Mouse (Mus musculus) neural tube, embryonic 11.5 days (tissue): ENCODE data around the gene Zbtb18. TPM values are rescaled to one million over a fixed set of nuclear protein-coding genes. Genes with fewer than 3 reads are reported as not detected.

Experiments
- ATAC-seq: fragments of 200-750 bp; cut with Nextera tagmentation; 2 replicates; pipeline ENCODE4 v1.8.0; 2017; ENCODE audit warnings: moderate number of reproducible peaks, mild to moderate bottlenecking, moderate TSS enrichment, moderate library complexity; ENCODE audit not compliant: insufficient read depth, low FRiP score, low TSS enrichment
- DNase-seq: peaks from one replicate; pipeline ENCODE4 v3.0.0-alpha.2; 2015; ENCODE audit warnings: low spot score
- H3K27ac ChIP-seq: fragments of 300-500 bp; sonication (generic); 2 replicates; pipeline ENCODE4 v1.5.1; 2014; ENCODE audit warnings: low read depth, mild to moderate bottlenecking, low read length
- H3K27me3 ChIP-seq: fragments of 300-500 bp; sonication (generic); 2 replicates; pipeline ENCODE4 v1.6.1; 2014; ENCODE audit warnings: mild to moderate bottlenecking, low read length, mixed read lengths; ENCODE audit not compliant: control insufficient read depth, insufficient read depth
- H3K36me3 ChIP-seq: fragments of 300-500 bp; sonication (generic); 2 replicates; pipeline ENCODE4 v1.6.1; 2014; ENCODE audit warnings: mild to moderate bottlenecking, low read length, moderate library complexity, mixed read lengths; ENCODE audit not compliant: control insufficient read depth, insufficient read depth
- H3K4me1 ChIP-seq: fragments of 300-500 bp; sonication (generic); 2 replicates; pipeline ENCODE4 v1.6.1; 2014; ENCODE audit warnings: low read length, mixed read lengths; ENCODE audit not compliant: control insufficient read depth, insufficient read depth
- H3K4me2 ChIP-seq: fragments of 300-500 bp; sonication (generic); 2 replicates; pipeline ENCODE4 v1.6.1; 2014; ENCODE audit warnings: low read depth, mild to moderate bottlenecking, moderate library complexity
- H3K4me3 ChIP-seq: fragments of 300-500 bp; sonication (generic); 2 replicates; pipeline ENCODE4 v1.5.1; 2014; ENCODE audit warnings: low read depth, low read length
- H3K9ac ChIP-seq: fragments of 300-500 bp; sonication (generic); 2 replicates; pipeline ENCODE4 v1.6.1; 2014; ENCODE audit warnings: mild to moderate bottlenecking, low read length
- H3K9me3 ChIP-seq: fragments of 300-500 bp; sonication (generic); 2 replicates; pipeline ENCODE4 v1.6.1; 2016; ENCODE audit warnings: low read length; ENCODE audit not compliant: control insufficient read depth
- WGBS: fragments of 180-500 bp; shearing (Covaris S2); extraction: QIAGEN DNeasy Blood & Tissue Kit; methylation state at CpG from one replicate; pipeline ENCODE4 v1.1.7; 2014; 5-methylcytosine and 5-hydroxymethylcytosine counted together
- polyA plus RNA-seq: library from polyadenylated mRNA; unstranded; fragments of >200 nt; fragmentation: Nextera tagmentation; extraction: Ambion mirVana; gene quantifications from 2 replicates; pipeline ENCODE4 v1.2.1, GENCODE M21; 2014

Gene Zbtb18
- polyA plus RNA-seq, 1 experiment from 2014 or later: 11.6 TPM

- H3K27ac ChIP-seq: no peak overlapping the region
- no peaks in the 10 kb centered on the region for H3K36me3 ChIP-seq
- no peak for ATAC-seq
- no peak overlapping the region for H3K4me3 ChIP-seq
- no peak overlapping the region for H3K9ac ChIP-seq
- peaks cover 3% of the 10 kb centered on the region; the same call in 1 of the 2 replicates for H3K4me1 ChIP-seq
- H3K4me2 ChIP-seq: no peak overlapping the region
- H3K27me3 ChIP-seq: no peaks in the 10 kb centered on the region
- WGBS: 65% methylated on average over 18 of the region's 18 CpGs
- H3K9me3 ChIP-seq: no peaks in the 10 kb centered on the region
- no peak for DNase-seq
These were observed 16.6 kb downstream of the Zbtb18 start for GRCm38 (mm10) chr1:177458456-177459389.

GRCm38 (mm10) chr1:177459536-177459935 lies 17.4 kb downstream of the Zbtb18 start:
- H3K9ac ChIP-seq: no peak overlapping the region
- WGBS: 75% methylated on average over 2 of the region's 2 CpGs

GRCm38 (mm10) chr1:177467150-177467549 lies 25.0 kb downstream of the Zbtb18 start:
- Histone ChIP-seq H3K4me2 (no peak overlapping the region), H3K27me3 (no peaks in the 10 kb centered on the region), H3K27ac (no peak overlapping the region), H3K4me1 (no peaks in the 10 kb centered on the region), H3K4me3 (no peak overlapping the region), H3K9me3 (no peaks in the 10 kb centered on the region), H3K9ac (no peak overlapping the region), H3K36me3 (no peaks in the 10 kb centered on the region)
- 68% methylated on average over 8 of the region's 8 CpGs for WGBS
- ATAC-seq: no peak
- DNase-seq: no peak

More at GRCm38 (mm10) chr1:177459536-177459935, 17.4 kb downstream of the Zbtb18 start:
- Histone ChIP-seq H3K4me1 (no peaks in the 10 kb centered on the region; the same call in 1 of the 2 replicates), H3K27me3 (no peaks in the 10 kb centered on the region), H3K27ac (no peak overlapping the region), H3K36me3 (no peaks in the 10 kb centered on the region), H3K4me2 (no peak overlapping the region), H3K9me3 (no peaks in the 10 kb centered on the region), H3K4me3 (no peak overlapping the region)
- no peak for DNase-seq
- no peak for ATAC-seq

- no peak for ATAC-seq
- no peaks in the 10 kb centered on the region for H3K36me3 ChIP-seq
- no peak overlapping the region for H3K9ac ChIP-seq
- DNase-seq: no peak
- H3K4me3 ChIP-seq: no peak overlapping the region
- 91% methylated on average over 5 of the region's 5 CpGs for WGBS
- H3K27me3 ChIP-seq: no peaks in the 10 kb centered on the region
- no peak overlapping the region for H3K27ac ChIP-seq
- no peak overlapping the region for H3K4me2 ChIP-seq
- no peaks in the 10 kb centered on the region for H3K9me3 ChIP-seq
- H3K4me1 ChIP-seq: no peaks in the 10 kb centered on the region
These were observed 26.3 kb downstream of the Zbtb18 start for GRCm38 (mm10) chr1:177468436-177468835.

GRCm38 (mm10) chr1:177470091-177470490 lies 27.9 kb downstream of the Zbtb18 start:
- ATAC-seq: no peak
- H3K4me2 ChIP-seq: no peak overlapping the region
- no peaks in the 10 kb centered on the region for H3K36me3 ChIP-seq
- H3K27ac ChIP-seq: no peak overlapping the region
- no peaks in the 10 kb centered on the region for H3K4me1 ChIP-seq
- DNase-seq: no peak
- H3K9ac ChIP-seq: no peak overlapping the region
- 85% methylated on average over 4 of the region's 4 CpGs for WGBS
- H3K4me3 ChIP-seq: no peak overlapping the region
- H3K9me3 ChIP-seq: no peaks in the 10 kb centered on the region
- H3K27me3 ChIP-seq: no peaks in the 10 kb centered on the region

GRCm38 (mm10) chr1:177470951-177471350 lies 28.8 kb downstream of the Zbtb18 start:
- no peaks in the 10 kb centered on the region for H3K36me3 ChIP-seq
- no peak overlapping the region for H3K4me2 ChIP-seq
- no peaks in the 10 kb centered on the region for H3K27me3 ChIP-seq
- H3K4me1 ChIP-seq: no peaks in the 10 kb centered on the region
- 74% methylated on average over 2 of the region's 2 CpGs for WGBS
- ATAC-seq (no peak), DNase-seq (no peak)
- H3K27ac ChIP-seq: no peak overlapping the region
- no peak overlapping the region for H3K4me3 ChIP-seq
- H3K9ac ChIP-seq: no peak overlapping the region
- H3K9me3 ChIP-seq: no peaks in the 10 kb centered on the region

GRCm38 (mm10) chr1:177475542-177476197 lies 33.5 kb downstream of the Zbtb18 start:
- no peaks in the 10 kb centered on the region for H3K36me3 ChIP-seq
- no peaks in the 10 kb centered on the region for H3K9me3 ChIP-seq
- H3K4me3 ChIP-seq: no peak overlapping the region
- DNase-seq (no peak), ATAC-seq (no peak)
- no peaks in the 10 kb centered on the region for H3K4me1 ChIP-seq
- no peak overlapping the region for H3K27ac ChIP-seq
- no peak overlapping the region for H3K4me2 ChIP-seq
- WGBS: 90% methylated on average over 13 of the region's 13 CpGs
- H3K27me3 ChIP-seq: no peaks in the 10 kb centered on the region
- H3K9ac ChIP-seq: no peak overlapping the region

- ATAC-seq (no peak), DNase-seq (no peak)
- H3K4me2 ChIP-seq: no peak overlapping the region
- H3K9me3 ChIP-seq: no peaks in the 10 kb centered on the region
- H3K27ac ChIP-seq: no peak overlapping the region
- no peaks in the 10 kb centered on the region for H3K27me3 ChIP-seq
- H3K4me1 ChIP-seq: no peaks in the 10 kb centered on the region
- H3K4me3 ChIP-seq: no peak overlapping the region
- 83% methylated on average over 2 of the region's 2 CpGs for WGBS
- H3K9ac ChIP-seq: no peak overlapping the region
- H3K36me3 ChIP-seq: no peaks in the 10 kb centered on the region
These were observed 36.4 kb downstream of the Zbtb18 start for GRCm38 (mm10) chr1:177478578-177478977.
